Mouse (Mus musculus) heart, embryonic 12.5 days (tissue): ENCODE measurements around the gene Erc2. TPM values are rescaled to one million over a fixed set of nuclear protein-coding genes. Genes with fewer than 3 reads are reported as not detected.

ENCODE experiments used
- ATAC-seq: fragments of 200-750 bp; cut with Nextera tagmentation; 2 replicates; pipeline ENCODE4 v1.8.0; 2017; ENCODE audit warnings: moderate TSS enrichment, moderate library complexity; ENCODE audit not compliant: insufficient number of reproducible peaks, low FRiP score
- H3K27ac ChIP-seq: fragments of 300-500 bp; sonication (generic); 2 replicates; pipeline ENCODE4 v1.5.1; 2016; ENCODE audit warnings: mild to moderate bottlenecking, moderate library complexity; ENCODE audit not compliant: poor library complexity, severe bottlenecking
- H3K27me3 ChIP-seq: fragments of 300-500 bp; sonication (generic); replicated peaks from 2 replicates; pipeline ENCODE4 v1.6.1; 2016; ENCODE audit warnings: mild to moderate bottlenecking, moderate library complexity
- H3K36me3 ChIP-seq: fragments of 300-500 bp; sonication (generic); 2 replicates; pipeline ENCODE4 v1.6.1; 2016; ENCODE audit warnings: mild to moderate bottlenecking, moderate library complexity
- H3K4me1 ChIP-seq: fragments of 300-500 bp; sonication (generic); replicated peaks from 2 replicates; pipeline ENCODE4 v1.6.1; 2016; ENCODE audit warnings: mild to moderate bottlenecking
- H3K4me2 ChIP-seq: fragments of 300-500 bp; sonication (generic); 2 replicates; pipeline ENCODE4 v1.6.1; 2016; ENCODE audit warnings: mild to moderate bottlenecking, moderate library complexity
- H3K4me3 ChIP-seq: fragments of 300-500 bp; sonication (generic); 2 replicates; pipeline ENCODE4 v1.5.1; 2016; ENCODE audit warnings: mild to moderate bottlenecking
- H3K9ac ChIP-seq: fragments of 300-500 bp; sonication (generic); 2 replicates; pipeline ENCODE4 v1.6.1; 2016; ENCODE audit warnings: mild to moderate bottlenecking, moderate library complexity
- H3K9me3 ChIP-seq: fragments of 300-500 bp; sonication (generic); replicated peaks from 2 replicates; pipeline ENCODE4 v1.6.1; 2016; ENCODE audit warnings: mild to moderate bottlenecking, moderate library complexity
- WGBS: fragments of 180-500 bp; shearing (Covaris S2); methylation state at CpG from one replicate; pipeline ENCODE4 v1.1.7; 2016; 5-methylcytosine and 5-hydroxymethylcytosine counted together
- polyA plus RNA-seq: library from polyadenylated mRNA; unstranded; fragments of >200 nt; fragmentation: Nextera tagmentation; extraction: Ambion mirVana; gene quantifications from 2 replicates; pipeline ENCODE4 v1.2.1, GENCODE M21; 2016

The Erc2 gene
- polyA plus RNA-seq, 1 experiment from 2014 or later, result 3.9 TPM

DNA sequence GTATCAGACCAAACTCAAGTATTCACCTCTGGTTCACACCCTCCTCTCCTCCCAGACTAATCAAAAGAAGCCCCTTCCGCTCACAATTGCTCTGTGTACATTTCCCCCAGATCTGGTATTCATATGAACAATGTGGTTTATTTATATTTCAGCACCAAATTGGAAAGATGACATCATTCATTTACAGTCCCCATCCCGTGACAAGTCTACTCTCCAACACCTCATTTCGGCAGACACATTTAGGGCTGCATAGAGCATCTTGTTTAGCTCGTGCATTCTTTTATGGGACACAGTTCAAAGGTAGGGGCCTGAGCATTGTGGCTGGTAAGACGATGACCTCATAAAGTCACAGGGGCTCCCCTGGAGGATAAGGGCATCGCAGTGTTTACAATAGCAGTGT is 677.9 kb downstream of the Erc2 start:
- H3K27ac ChIP-seq, result no peak overlapping the region
- no peaks in the 10 kb centered on the region for H3K9me3 ChIP-seq
- H3K4me1 ChIP-seq, result peaks cover 38% of the 10 kb centered on the region
- no peaks in the 10 kb centered on the region for H3K27me3 ChIP-seq
- ATAC-seq, result no peak
- WGBS, result 47% methylated on average over 6 of the region's 6 CpGs
- no peaks in the 10 kb centered on the region for H3K36me3 ChIP-seq
- no peak overlapping the region for H3K4me3 ChIP-seq
- no peak overlapping the region for H3K4me2 ChIP-seq
- H3K9ac ChIP-seq, result no peak overlapping the region

DNA sequence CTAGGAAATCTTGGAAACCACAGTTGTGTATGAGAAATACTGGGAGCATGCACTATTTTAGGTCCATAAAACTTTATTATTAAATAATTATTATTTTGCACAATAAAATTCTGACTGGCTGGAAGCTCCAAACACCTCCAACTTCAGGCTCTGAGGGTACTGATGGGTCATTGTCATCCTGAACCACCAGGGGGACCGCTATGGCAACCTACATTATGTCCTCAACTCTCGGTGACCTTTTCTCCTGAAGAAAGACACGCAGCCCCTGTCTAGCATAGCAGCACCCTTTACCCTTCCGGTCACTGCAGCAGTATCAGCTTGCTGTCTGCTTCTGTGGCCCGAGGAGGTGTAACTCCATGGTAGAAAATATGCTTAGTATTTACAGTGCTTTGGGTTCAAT is 679.0 kb downstream of the Erc2 start:
- no peak overlapping the region for H3K9ac ChIP-seq
- WGBS, result 14% methylated on average over 5 of the region's 5 CpGs

DNA sequence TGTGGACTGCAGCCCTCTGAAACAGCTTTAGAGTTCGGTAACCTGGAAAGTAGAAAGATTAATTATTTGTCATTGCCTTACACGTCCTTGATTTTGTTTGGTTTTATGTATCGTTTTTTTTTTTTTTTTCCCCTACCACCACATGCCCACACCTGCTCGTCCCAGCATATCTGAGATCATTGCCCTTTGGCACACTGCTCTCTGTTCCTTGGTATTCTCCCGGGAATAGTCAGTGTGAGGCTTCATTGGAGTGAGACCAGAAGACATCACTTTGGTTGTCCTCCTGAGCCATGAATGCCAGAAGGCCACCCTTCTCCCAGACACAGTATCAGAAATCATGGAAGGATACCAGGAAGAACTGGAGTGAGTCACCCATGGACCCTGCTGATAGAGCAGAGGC is 681.9 kb downstream of the Erc2 start:
- WGBS, result 86% methylated on average over 5 of the region's 5 CpGs
- ATAC-seq, result no peak
- H3K36me3 ChIP-seq, result no peaks in the 10 kb centered on the region
- no peak overlapping the region for H3K27ac ChIP-seq
- no peaks in the 10 kb centered on the region for H3K9me3 ChIP-seq
- no peak overlapping the region for H3K4me3 ChIP-seq
- no peak overlapping the region for H3K4me2 ChIP-seq
- H3K4me1 ChIP-seq, result peaks cover 14% of the 10 kb centered on the region
- no peaks in the 10 kb centered on the region for H3K27me3 ChIP-seq
- no peak overlapping the region for H3K9ac ChIP-seq

More for the DNA sequence above, 679.0 kb downstream of the Erc2 start:
- Histone ChIP-seq H3K4me3 (no peak overlapping the region), H3K4me2 (no peak overlapping the region), H3K9me3 (no peaks in the 10 kb centered on the region), H3K4me1 (peaks cover 26% of the 10 kb centered on the region), H3K27me3 (no peaks in the 10 kb centered on the region), H3K27ac (no peak overlapping the region), H3K36me3 (no peaks in the 10 kb centered on the region)
- ATAC-seq, result no peak

DNA sequence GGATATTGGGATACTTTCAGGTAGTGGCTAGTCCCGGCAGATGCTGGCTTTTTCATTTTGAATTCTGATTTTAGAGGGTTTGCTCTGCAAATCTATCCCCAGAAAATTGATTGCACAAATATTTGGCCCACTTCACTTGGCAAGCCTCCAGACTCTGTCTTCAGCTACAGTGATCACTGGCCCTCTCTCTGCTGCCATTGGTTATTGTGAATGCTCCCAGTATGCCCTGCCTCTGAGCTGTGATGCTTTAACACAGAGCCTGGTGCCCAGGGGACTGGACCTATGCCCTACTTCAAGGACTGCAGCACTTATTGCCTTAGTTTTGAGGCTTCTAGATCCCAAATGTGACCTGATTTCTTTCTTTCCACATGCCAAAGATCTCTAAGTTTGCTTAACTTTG is 686.4 kb downstream of the Erc2 start:
- WGBS, result 84% methylated on average over 1 of the region's 1 CpGs
- Histone ChIP-seq H3K9ac (no peak overlapping the region), H3K4me3 (no peak overlapping the region), H3K9me3 (no peaks in the 10 kb centered on the region), H3K27me3 (no peaks in the 10 kb centered on the region), H3K4me1 (peaks cover 10% of the 10 kb centered on the region), H3K4me2 (no peak overlapping the region), H3K27ac (no peak overlapping the region), H3K36me3 (no peaks in the 10 kb centered on the region)
- ATAC-seq, result no peak

DNA sequence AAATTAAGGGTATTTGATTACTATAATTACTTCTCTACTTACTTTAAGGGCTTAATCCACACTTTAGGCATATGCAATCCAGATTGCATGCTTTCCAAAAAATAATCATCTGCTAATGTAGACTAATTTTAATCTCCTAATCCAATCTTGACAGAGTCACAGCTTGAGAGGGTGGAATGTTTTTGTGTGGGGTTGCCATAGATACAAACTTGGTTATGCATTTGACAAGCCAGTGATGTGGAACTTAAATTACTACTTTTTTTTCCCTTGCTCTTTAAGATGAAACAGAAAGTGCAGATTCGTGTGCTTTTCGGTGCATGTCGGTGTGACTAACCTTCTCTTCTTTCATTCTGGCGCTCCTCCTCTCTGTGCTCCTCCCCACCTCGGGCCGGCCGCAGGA is 694.6 kb downstream of the Erc2 start:
- ATAC-seq, result no peak
- WGBS, result 78% methylated on average over 7 of the region's 7 CpGs

DNA sequence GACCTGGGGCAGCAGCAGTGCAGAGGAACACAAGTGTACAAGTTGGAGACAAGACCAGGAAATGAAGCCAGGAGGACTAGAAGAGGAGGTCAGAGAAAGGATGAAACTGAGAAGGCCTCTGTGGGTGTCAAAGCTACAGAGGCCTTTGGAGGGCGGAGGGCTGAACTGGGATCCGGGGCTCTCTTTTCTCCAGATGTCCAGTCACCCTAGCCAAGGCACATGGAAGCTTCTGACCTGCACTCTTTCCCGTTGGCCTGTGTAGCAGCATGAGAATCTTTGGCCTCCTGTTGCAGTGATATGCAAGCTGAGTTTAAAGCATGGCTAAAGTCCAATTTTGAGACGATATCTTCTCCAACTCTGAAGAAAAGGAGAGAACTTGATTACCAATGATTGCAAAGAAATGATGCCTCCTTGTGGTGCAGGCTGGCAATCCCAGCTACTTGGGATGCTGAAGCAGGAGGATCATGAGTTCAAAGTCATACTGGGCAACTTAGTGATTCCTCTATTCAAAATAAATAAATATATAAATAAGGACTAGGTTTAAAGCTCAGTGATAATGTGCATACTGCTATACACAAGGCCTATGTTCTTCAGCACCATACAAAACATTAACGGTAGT is 699.8 kb downstream of the Erc2 start:
- Histone ChIP-seq H3K27me3 (0 out of 2 replicates have a peak, but pooled peaks cover 4% of the 10 kb centered on the region), H3K9ac (no peak overlapping the region)
- WGBS, result 81% methylated on average over 5 of the region's 5 CpGs

More for the DNA sequence above, 694.6 kb downstream of the Erc2 start:
- no peaks in the 10 kb centered on the region for H3K9me3 ChIP-seq
- H3K36me3 ChIP-seq, result no peaks in the 10 kb centered on the region
- H3K9ac ChIP-seq, result no peak overlapping the region
- no peak overlapping the region for H3K4me2 ChIP-seq
- H3K27ac ChIP-seq, result no peak overlapping the region
- no peaks in the 10 kb centered on the region for H3K27me3 ChIP-seq
- H3K4me1 ChIP-seq, result no peaks in the 10 kb centered on the region
- no peak overlapping the region for H3K4me3 ChIP-seq

DNA sequence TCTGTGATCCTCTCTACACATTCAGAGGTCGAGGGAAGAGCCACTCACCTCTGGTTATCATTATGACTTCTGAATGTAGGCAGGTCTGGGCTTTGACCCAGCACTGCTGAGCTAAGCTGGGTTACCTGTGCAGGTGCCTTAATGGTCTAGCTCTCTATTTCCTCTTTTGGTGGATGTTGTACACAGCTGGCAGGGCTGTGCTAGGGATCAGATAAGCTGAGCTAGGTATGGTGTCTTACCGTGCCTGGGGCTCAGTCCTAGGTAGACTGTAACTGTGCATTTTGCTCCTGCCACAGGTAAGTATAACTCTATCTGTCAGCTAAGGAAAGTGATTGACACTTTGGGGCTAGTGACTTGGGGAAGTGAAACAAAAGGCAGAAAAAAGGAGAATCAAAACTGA is 701.0 kb downstream of the Erc2 start:
- WGBS, result 64% methylated on average over 2 of the region's 2 CpGs
- no peak overlapping the region for H3K4me3 ChIP-seq
- ATAC-seq, result no peak

More for the DNA sequence above, 699.8 kb downstream of the Erc2 start:
- Histone ChIP-seq H3K36me3 (no peaks in the 10 kb centered on the region), H3K4me2 (no peak overlapping the region), H3K9me3 (no peaks in the 10 kb centered on the region), H3K27ac (no peak overlapping the region), H3K4me3 (no peak overlapping the region), H3K4me1 (no peaks in the 10 kb centered on the region)
- no peak for ATAC-seq

DNA sequence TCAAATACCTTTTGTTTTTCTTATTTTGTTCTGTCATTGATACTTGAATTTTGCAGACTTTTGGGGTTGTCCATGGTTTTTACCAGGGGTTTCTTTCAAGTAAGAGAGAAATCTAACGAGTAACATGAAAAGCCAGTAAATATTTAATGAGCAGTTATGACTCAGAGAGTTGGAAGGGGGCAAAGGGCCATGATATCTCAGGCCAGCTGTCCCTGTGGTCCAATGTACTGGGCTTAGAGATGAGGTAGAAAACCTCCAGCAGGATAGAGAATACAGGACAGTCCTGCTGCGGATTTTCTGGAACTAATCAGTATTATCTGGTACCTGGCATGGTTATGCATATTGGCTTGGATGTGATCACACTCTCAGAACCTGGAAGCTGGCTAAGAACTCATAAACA is 701.5 kb downstream of the Erc2 start:
- no peak overlapping the region for H3K4me3 ChIP-seq
- H3K36me3 ChIP-seq, result no peaks in the 10 kb centered on the region
- no peak for ATAC-seq
- H3K27ac ChIP-seq, result no peak overlapping the region
- H3K4me2 ChIP-seq, result no peak overlapping the region
- WGBS, result 75% methylated on average over 2 of the region's 2 CpGs
- no peaks in the 10 kb centered on the region for H3K9me3 ChIP-seq
- no peaks in the 10 kb centered on the region for H3K4me1 ChIP-seq
- 0 out of 2 replicates have a peak, but pooled peaks cover 4% of the 10 kb centered on the region for H3K27me3 ChIP-seq
- H3K9ac ChIP-seq, result no peak overlapping the region

More for the DNA sequence above, 701.0 kb downstream of the Erc2 start:
- H3K36me3 ChIP-seq, result no peaks in the 10 kb centered on the region
- no peak overlapping the region for H3K4me2 ChIP-seq
- no peaks in the 10 kb centered on the region for H3K9me3 ChIP-seq
- H3K27ac ChIP-seq, result no peak overlapping the region
- H3K27me3 ChIP-seq, result 0 out of 2 replicates have a peak, but pooled peaks cover 4% of the 10 kb centered on the region
- H3K9ac ChIP-seq, result no peak overlapping the region
- H3K4me1 ChIP-seq, result no peaks in the 10 kb centered on the region

DNA sequence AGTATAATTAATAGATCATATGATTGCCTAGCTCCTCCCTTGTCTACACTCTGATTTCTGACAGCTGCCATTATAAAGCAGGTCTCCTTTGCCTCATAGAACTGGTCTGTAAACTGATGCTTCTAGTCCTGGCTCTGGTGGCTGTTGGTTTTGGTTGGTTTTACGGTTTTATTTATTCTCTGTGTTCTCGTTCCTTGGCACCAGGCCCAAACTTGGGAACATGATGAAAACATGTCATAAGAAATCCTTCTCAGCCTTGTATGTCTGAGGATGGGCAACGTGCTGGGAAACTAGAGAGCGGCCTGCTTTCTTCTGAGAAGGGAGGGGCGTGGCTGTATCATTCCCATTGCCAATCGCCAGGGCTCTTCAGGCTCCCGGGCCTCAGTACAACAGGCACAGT is 704.2 kb downstream of the Erc2 start:
- no peak for ATAC-seq
- Histone ChIP-seq H3K27me3 (0 out of 2 replicates have a peak, but pooled peaks cover 4% of the 10 kb centered on the region), H3K9ac (no peak overlapping the region), H3K4me2 (no peak overlapping the region), H3K4me1 (no peaks in the 10 kb centered on the region), H3K4me3 (no peak overlapping the region), H3K36me3 (no peaks in the 10 kb centered on the region), H3K27ac (no peak overlapping the region), H3K9me3 (no peaks in the 10 kb centered on the region)
- WGBS, result 72% methylated on average over 7 of the region's 7 CpGs

DNA sequence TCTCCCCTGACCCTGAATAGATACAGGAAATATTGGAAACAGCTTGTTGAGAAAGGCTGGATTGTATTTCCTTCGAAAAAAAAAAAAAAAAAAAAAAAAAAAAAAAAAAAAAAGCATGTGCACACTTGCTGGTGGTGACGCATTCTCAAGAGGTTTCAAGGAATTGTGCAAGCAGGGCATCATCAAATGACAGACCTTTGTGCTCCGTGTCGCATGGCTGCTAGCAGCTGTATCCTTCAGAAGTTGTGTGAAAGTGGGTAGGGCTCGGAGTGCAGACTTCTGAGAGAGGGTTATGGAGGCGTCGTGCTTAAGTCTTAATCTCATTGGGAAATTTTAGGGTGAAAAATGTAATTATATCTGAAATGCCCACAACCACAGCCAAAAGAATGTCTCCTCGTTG is 706.3 kb downstream of the Erc2 start:
- Histone ChIP-seq H3K27me3 (0 out of 2 replicates have a peak, but pooled peaks cover 4% of the 10 kb centered on the region), H3K4me3 (no peak overlapping the region), H3K36me3 (no peaks in the 10 kb centered on the region), H3K27ac (no peak overlapping the region), H3K9ac (no peak overlapping the region), H3K9me3 (no peaks in the 10 kb centered on the region), H3K4me2 (no peak overlapping the region), H3K4me1 (peaks cover 1% of the 10 kb centered on the region; the same call in 1 of the 2 replicates)
- 50% methylated on average over 8 of the region's 8 CpGs for WGBS
- ATAC-seq, result no peak

DNA sequence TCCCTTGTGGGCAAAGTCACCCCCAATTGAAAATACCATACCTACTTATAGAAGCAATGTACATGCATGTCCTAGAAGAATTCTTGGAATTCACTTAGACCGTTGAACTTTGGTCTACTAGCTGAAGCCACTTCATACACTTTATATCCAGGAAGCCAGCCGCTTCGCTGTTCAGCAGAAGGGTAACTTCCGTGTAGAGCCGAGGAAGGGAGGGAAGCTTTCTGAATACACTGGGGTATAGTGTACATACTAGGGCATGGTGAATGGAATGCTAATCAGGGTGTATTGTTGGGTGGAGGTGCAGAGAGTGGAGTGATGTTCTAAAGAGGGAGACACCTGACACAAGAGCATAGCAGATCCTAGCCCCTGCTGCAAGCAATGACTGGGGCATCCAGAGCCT is 708.9 kb downstream of the Erc2 start:
- Histone ChIP-seq H3K4me1 (peaks cover 8% of the 10 kb centered on the region), H3K9me3 (no peaks in the 10 kb centered on the region), H3K4me3 (no peak overlapping the region), H3K4me2 (no peak overlapping the region), H3K9ac (no peak overlapping the region), H3K36me3 (no peaks in the 10 kb centered on the region), H3K27ac (no peak overlapping the region), H3K27me3 (no peaks in the 10 kb centered on the region)
- WGBS, result 79% methylated on average over 5 of the region's 5 CpGs
- no peak for ATAC-seq
